Mouse (Mus musculus) small intestine, adult 2 months (tissue): ENCODE results near the gene BC024978.
A peak's percentile ranks its signal among the peaks of the same experiment; 100 is the strongest.

Source experiments
- CTCF ChIP-seq: fragments of 200-500 bp; IDR thresholded peaks from 2 replicates; pipeline ENCODE4 v1.5.1; 2012; ENCODE audit warnings: low read depth, mild to moderate bottlenecking, control low read depth, inconsistent platforms, low read length, moderate library complexity, mixed read lengths; ENCODE audit not compliant: insufficient replicate concordance, insufficient read length; ENCODE audit errors: extremely low read depth
- POLR2A ChIP-seq: fragments of 200-500 bp; IDR thresholded peaks from 2 replicates; pipeline ENCODE4 v1.6.1; 2012; ENCODE audit warnings: low read depth, mild to moderate bottlenecking, control low read depth, inconsistent platforms, low read length, moderate library complexity

DNA sequence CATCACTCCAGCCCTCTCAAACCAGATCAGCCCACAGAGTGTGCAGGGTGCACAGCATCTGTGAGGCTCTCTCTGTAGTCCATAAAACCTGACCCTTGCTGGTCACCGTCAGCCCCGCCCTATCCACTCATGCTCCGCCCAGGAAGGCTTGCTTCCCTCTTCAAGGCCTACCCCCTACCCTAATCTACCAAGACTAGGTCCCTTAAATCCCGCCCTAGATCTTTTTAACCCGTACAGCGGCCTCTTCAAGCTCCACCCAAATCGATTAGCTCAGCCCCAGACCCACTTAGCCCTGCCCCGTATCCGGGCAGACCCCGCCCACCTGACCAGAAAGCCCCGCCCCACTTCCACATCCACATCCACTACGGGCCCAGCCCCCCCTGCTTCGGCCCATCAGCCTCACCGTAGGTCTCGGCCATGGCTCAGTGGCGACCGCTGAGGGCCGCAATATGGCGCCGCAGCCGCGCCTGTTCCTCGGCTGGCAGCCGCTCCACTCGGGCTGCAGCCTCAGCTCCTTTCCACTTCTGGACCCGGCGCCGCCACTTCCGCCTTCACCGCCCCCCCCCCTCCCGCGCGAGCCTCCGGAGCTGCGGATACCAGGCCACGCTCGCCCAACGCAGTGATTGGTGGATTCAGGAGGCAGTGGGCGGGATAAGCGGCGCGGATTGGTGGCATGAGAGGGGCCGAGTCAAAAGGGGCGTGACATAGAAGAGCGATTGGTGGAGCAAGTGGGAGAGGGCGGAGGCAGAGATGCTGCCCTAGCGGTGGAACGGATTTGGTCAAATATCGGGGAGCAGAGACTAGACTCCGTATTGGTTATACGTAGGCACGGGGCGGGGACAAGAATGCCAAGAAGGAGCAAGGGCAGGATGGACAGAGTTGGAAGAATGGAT, 17.0 kb upstream of the BC024978 start, which contains the start of gene Rab4b:
- no peak; the same call in 1 of the 2 replicates for TF ChIP-seq POLR2A
- peak; percentile 55; the same call in 1 of the 2 replicates for TF ChIP-seq CTCF
